Mouse (Mus musculus): ENCODE results near the gene Fcgr1.

DNA sequence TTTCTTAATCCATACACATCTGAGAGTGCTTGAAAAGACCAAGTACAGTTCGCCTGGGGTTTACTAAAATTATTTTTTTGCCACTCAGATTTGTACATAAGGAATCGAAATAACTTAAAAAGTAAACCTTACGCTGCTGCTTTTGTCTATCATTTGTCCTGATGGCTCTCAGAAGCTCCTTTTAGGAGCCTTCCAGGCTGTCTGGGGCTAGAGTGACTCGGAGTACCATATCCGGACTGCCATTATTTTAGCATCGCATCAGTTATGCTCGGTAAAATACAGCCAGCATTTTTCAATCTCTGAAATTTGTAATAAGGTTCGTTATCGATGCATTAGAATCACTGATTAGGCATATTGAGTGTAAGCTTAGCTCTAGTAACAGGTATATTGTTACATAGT, 53.0 kb downstream of the Fcgr1 start:
- no peak for TF ChIP-seq CTCF (IDR thresholded peaks at IDR 0.05; ENCODE audit: insufficient read depth, low read depth, low read length)
- no peak for TF ChIP-seq POLR2A (IDR thresholded peaks at IDR 0.05; ENCODE audit: insufficient read depth, low read depth, low read length)

All from olfactory bulb, adult 2 months (tissue).